Mouse (Mus musculus) mesoderm, embryonic 11.5 days (tissue): ENCODE data around the gene Bdh1.

ENCODE experiments used
- DNase-seq: peaks from one replicate; pipeline ENCODE4 v3.0.0-alpha.2; 2012; ENCODE audit warnings: low read depth, low spot score

Bdh1 gene

GRCm38 (mm10) chr16:31500969-31501750 is 79.1 kb downstream of the Bdh1 start:
- DNase-seq, result peak; percentile 59

DNA sequence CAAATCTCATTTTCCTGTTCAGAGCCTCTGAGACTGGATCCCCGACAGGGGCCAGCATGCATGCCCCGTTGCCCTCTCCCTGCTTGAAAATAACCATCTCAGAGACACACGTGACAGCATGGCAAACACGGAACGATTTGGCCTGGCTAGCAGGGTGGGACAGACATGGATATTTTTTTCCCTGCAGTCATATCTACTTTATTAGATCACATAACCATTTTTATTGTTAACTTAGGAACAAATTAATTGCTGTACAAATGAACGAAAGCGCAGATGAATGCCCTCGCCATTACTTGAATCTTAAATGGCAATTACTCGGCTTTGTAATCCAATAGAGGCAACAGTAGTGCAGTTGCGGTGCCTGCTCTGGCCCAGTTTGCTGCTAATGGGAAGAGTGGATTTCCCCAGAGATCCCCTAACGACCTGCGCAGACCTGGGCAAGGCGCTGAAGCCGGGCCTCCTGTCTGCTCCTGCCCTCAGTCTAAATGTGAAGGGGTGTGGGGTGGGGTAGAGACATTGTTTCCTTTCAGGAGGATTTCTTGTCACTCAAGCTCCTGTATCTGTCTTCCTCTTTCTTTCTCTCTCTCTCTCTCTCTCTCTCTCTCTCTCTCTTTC is 79.8 kb downstream of the Bdh1 start:
- no peak for DNase-seq

DNA sequence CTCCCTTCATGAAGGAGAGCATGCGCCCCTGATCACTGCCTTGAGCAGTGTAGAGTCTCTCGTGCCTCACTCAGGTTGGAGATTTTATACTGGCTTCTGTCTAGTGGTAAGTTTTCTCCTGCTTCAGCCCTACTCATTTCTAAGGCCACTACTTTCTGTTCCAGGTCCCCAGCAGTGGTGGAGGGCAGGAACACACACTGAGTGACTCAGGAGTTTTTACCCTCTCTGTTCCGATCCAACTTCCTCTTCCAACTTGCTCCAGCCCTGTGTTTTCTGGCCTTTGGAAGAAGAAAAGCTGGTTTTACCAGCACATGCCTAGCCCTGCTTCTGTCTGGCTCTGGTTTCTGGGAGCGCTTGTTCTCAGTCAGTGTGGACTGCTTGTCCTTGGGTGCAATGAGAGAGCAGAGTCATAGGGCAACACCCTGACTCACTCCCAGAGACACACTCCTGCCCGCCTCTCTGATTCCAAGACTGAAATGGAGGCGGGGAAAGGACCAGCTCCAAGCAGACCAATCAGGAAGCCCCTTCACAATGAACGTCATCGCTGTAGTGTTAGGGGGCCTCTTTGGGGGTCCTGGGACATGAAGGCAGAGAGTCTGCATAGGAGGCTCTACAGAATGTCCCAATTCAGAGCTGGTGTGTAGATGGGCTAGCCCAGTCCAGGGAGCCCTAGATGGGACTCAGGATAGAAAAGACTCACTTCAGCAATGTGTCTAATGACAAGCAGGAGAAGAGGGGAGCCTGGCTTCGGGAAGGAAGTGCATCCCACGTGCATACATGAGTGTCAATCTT is 84.8 kb downstream of the Bdh1 start:
- DNase-seq, result no peak

DNA sequence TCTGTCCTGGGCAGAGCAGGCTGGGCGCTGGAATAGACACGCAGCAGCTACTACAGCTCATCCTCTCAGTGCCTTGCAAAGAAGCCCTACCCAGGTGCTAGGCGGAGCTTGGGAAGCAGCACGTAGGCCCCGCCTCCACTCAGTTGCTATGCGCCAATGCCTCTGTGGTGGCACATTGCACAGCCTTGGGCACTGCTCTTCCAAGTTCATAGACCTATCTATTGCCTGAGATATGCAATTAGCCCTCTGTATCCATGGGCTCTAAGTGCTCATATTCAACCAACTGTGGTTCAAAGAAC is 85.3 kb downstream of the Bdh1 start:
- no peak for DNase-seq

- DNase-seq, result peak; percentile 67
These were observed 85.9 kb downstream of the Bdh1 start for GRCm38 (mm10) chr16:31507794-31508526.
